Mouse (Mus musculus) kidney, embryonic 15.5 days (tissue): ENCODE measurements around the gene Leprot. TPM values are rescaled to one million over a fixed set of nuclear protein-coding genes. Genes with fewer than 3 reads are reported as not detected.

ENCODE experiments used
- ATAC-seq: fragments of 200-750 bp; cut with Nextera tagmentation; replicated peaks from 2 replicates; pipeline ENCODE4 v1.8.0; 2017; ENCODE audit warnings: moderate TSS enrichment; ENCODE audit not compliant: low FRiP score
- H3K27ac ChIP-seq: fragments of 300-500 bp; sonication (generic); 2 replicates; pipeline ENCODE4 v1.5.1; 2015; ENCODE audit warnings: mild to moderate bottlenecking, inconsistent platforms
- H3K27me3 ChIP-seq: fragments of 300-500 bp; sonication (generic); 2 replicates; pipeline ENCODE4 v1.6.1; 2015; ENCODE audit warnings: inconsistent platforms
- H3K36me3 ChIP-seq: fragments of 300-500 bp; sonication (generic); 2 replicates; pipeline ENCODE4 v1.6.1; 2015; ENCODE audit warnings: inconsistent platforms
- H3K4me1 ChIP-seq: fragments of 300-500 bp; sonication (generic); 2 replicates; pipeline ENCODE4 v1.6.1; 2015; ENCODE audit warnings: inconsistent platforms
- H3K4me2 ChIP-seq: fragments of 300-500 bp; sonication (generic); 2 replicates; pipeline ENCODE4 v1.6.1; 2015; ENCODE audit warnings: moderate library complexity, mild to moderate bottlenecking, inconsistent platforms
- H3K4me3 ChIP-seq: fragments of 300-500 bp; sonication (generic); replicated peaks from 2 replicates; pipeline ENCODE4 v1.5.1; 2015; ENCODE audit warnings: mild to moderate bottlenecking, inconsistent platforms
- H3K9ac ChIP-seq: fragments of 300-500 bp; sonication (generic); 2 replicates; pipeline ENCODE4 v1.6.1; 2015; ENCODE audit warnings: mild to moderate bottlenecking, inconsistent platforms
- H3K9me3 ChIP-seq: fragments of 300-500 bp; sonication (generic); replicated peaks from 2 replicates; pipeline ENCODE4 v1.6.1; 2016; ENCODE audit warnings: inconsistent platforms
- WGBS: fragments of 180-500 bp; shearing (Covaris S2); methylation state at CpG from one replicate; pipeline ENCODE4 v1.1.7; 2015; ENCODE audit warnings: mixed read lengths; 5-methylcytosine and 5-hydroxymethylcytosine counted together
- polyA plus RNA-seq: library from polyadenylated mRNA; unstranded; fragments of >200 nt; fragmentation: Nextera tagmentation; extraction: Ambion mirVana; gene quantifications from 2 replicates; pipeline ENCODE4 v1.2.1, GENCODE M21; 2015

The Leprot gene
- polyA plus RNA-seq, 1 experiment from 2014 or later = 88.3 TPM

DNA sequence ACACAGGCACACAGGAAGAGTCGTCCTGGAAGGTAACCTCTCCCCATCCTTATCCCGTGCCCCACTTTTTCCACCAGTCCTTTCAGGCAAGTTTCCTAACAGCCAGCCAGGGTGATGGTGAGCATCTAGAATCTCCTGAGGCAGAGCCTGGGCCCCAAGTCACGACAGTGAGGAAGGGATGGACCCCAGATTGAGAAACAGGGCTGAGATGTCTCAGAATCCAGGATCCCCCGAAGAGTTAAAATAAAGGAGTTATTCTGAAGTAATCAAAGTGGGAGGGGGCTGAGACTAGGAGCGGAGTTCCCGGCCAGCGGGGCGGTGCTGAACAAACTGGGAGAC, 692 bp upstream of the Leprot start:
- H3K4me1 ChIP-seq = peaks cover 18% of the 10 kb centered on the region
- no peaks in the 10 kb centered on the region for H3K36me3 ChIP-seq
- peak; percentile 5; the same call in 1 of the 2 replicates for ATAC-seq
- H3K9ac ChIP-seq = peak overlapping the region; percentile 64
- WGBS = under 1% methylated on average over 8 of the region's 8 CpGs
- no peaks in the 10 kb centered on the region for H3K9me3 ChIP-seq
- no peaks in the 10 kb centered on the region for H3K27me3 ChIP-seq
- H3K4me2 ChIP-seq = peak overlapping the region; percentile 75
- peak overlapping the region; percentile 70 for H3K4me3 ChIP-seq
- peak overlapping the region; percentile 97 for H3K27ac ChIP-seq

DNA sequence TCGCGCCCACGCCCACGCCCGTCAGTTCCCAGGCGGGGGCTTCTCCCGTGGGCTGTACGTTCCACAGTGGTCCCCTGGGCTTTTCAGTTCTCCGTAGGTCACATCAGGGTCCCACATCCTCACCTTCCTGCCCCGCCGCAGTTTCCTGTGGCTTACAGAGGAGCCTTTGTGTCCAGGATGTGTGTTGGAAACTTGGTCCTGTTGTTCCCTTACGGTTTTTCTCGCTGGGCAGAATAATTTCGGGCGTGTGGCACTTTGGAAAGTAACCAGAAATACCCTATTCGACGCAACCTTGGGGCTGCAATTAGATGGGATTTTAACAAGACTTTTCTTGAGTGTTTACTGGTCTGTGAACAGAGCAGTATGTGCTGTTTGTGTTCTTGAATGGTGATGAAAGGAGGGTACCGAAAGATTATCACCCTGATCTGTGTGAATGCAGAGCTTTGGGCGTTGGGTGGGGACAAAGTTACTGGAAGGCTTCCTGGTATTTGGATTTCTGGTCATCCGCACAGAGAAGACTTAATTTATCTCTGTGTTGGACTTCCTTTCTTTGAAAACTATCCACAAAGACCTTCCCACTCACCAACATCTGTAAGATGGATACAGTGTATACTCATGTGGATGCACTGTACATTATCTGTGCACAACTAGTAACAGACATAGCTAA, 591 bp downstream of the Leprot start:
- H3K4me3 ChIP-seq = peak overlapping the region; percentile 70
- WGBS = under 1% methylated on average over 20 of the region's 20 CpGs
- H3K4me2 ChIP-seq = peak overlapping the region; percentile 59
- ATAC-seq = no peak; the same call in 1 of the 2 replicates
- peak overlapping the region; percentile 97 for H3K27ac ChIP-seq
- H3K27me3 ChIP-seq = no peaks in the 10 kb centered on the region
- no peaks in the 10 kb centered on the region for H3K36me3 ChIP-seq
- peak overlapping the region; percentile 89 for H3K9ac ChIP-seq
- no peaks in the 10 kb centered on the region for H3K9me3 ChIP-seq
- H3K4me1 ChIP-seq = peaks cover 18% of the 10 kb centered on the region

DNA sequence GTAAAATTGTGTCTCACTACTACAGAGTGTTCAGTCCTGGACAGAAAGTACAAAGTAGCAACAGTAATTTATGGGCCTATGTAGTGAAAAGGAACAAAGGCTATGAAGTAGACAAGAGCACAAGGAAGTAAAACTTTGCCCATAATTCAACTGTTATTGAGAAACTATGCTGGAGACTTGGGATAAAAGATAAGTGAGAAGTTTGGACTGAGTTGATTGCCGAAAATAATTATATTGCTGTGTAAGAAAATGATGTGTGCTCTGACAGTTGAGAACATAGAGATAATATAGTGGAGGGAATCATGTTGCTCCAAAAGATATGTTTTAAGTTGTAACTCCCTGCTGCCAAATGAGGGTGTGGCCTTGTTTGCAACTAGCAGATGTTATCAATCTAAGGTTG, 1.2 kb downstream of the Leprot start:
- Histone ChIP-seq H3K4me2 (peak overlapping the region; percentile 59), H3K9ac (no peak overlapping the region; the same call in 1 of the 2 replicates), H3K27ac (peak overlapping the region; percentile 97; the same call in 1 of the 2 replicates), H3K9me3 (no peaks in the 10 kb centered on the region), H3K27me3 (no peaks in the 10 kb centered on the region), H3K36me3 (no peaks in the 10 kb centered on the region), H3K4me3 (peak overlapping the region; percentile 70), H3K4me1 (peaks cover 18% of the 10 kb centered on the region)
- no peak for ATAC-seq
- WGBS = 40% methylated on average over 1 of the region's 1 CpGs

DNA sequence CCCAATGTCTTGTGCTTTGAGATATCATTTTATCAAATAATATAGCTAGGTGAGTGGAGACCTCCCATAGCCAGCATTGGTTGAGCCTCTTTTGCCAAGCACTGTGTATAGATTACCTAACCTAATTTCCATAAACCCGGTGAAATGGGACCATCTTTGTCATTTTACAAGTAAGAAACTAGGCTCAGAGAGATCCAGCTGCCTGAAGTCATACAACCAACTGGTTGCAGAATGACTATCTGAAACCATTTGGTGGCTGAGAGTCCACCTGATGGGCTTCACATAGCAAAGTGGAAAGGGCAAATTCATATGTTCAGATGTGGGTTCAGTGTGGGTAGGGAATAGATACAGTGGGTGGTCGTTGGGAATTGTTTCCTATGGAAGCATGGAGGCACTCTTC, 3.4 kb downstream of the Leprot start:
- Histone ChIP-seq H3K4me3 (no peak overlapping the region), H3K36me3 (peaks cover 8% of the 10 kb centered on the region; the same call in 1 of the 2 replicates), H3K27ac (no peak overlapping the region), H3K9me3 (no peaks in the 10 kb centered on the region), H3K4me2 (no peak overlapping the region), H3K4me1 (peaks cover 18% of the 10 kb centered on the region), H3K9ac (no peak overlapping the region), H3K27me3 (no peaks in the 10 kb centered on the region)
- ATAC-seq = no peak
- 90% methylated on average over 2 of the region's 2 CpGs for WGBS

DNA sequence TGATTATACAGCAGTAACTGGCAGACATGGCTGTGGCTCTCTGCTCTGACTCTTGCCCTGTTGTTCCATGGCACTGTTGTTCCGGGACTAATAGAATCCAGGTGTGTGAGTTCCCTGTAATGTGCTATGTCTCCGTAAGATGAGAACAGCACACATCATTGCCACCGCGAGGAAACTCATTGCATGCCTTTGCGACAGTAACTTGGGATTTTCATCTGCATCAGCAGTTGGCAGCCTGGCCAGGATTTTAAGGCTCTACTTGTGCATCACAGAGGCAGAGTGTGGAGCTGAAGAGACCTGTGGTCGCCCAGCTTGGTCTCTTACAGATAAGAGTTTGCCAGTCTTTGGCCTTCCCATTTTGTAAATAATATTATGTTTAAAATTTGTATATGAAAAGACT, 6.7 kb downstream of the Leprot start:
- ATAC-seq = no peak
- no peak overlapping the region for H3K4me2 ChIP-seq
- H3K9ac ChIP-seq = no peak overlapping the region
- no peak overlapping the region for H3K4me3 ChIP-seq
- WGBS = 72% methylated on average over 6 of the region's 6 CpGs
- H3K27me3 ChIP-seq = no peaks in the 10 kb centered on the region
- H3K9me3 ChIP-seq = no peaks in the 10 kb centered on the region
- H3K36me3 ChIP-seq = peaks cover 32% of the 10 kb centered on the region
- no peak overlapping the region for H3K27ac ChIP-seq
- peaks cover 4% of the 10 kb centered on the region; the same call in 1 of the 2 replicates for H3K4me1 ChIP-seq

DNA sequence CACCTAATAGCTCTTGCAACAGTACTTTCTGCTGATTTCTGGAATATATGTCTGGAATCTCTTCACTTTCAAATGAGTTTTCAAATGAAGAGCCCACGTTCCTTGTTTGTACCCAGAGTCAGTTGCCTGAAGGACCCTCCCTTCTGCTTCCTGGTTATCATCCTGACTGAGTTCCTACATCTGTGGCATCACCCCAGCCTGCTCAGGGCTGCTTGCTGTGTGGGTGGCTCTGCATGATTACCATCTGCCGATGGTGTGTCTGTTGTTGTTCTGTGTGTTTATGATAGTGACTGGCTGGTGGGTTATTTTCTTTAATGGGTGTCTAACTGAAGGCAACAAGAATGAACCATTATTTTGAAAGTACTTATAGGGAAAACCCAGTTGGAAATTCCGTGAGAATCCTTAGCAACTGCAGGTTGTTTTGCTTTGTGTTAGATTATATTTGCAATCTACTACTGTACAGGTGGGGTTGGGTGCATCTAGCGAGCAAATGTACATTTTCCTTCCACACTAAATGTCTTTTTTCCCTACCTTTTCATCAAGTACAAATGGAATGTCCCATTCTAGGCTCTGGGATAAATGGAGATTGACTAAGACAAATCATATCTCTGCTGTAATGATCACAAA, 7.4 kb downstream of the Leprot start:
- no peak overlapping the region for H3K9ac ChIP-seq
- no peak overlapping the region for H3K27ac ChIP-seq
- H3K27me3 ChIP-seq = no peaks in the 10 kb centered on the region
- peaks cover 38% of the 10 kb centered on the region for H3K36me3 ChIP-seq
- H3K4me2 ChIP-seq = no peak overlapping the region
- H3K4me3 ChIP-seq = no peak overlapping the region
- 86% methylated on average over 4 of the region's 4 CpGs for WGBS
- ATAC-seq = 0 out of 2 replicates have a peak, but pooled peaks have one; percentile 62
- H3K9me3 ChIP-seq = no peaks in the 10 kb centered on the region
- no peaks in the 10 kb centered on the region for H3K4me1 ChIP-seq

DNA sequence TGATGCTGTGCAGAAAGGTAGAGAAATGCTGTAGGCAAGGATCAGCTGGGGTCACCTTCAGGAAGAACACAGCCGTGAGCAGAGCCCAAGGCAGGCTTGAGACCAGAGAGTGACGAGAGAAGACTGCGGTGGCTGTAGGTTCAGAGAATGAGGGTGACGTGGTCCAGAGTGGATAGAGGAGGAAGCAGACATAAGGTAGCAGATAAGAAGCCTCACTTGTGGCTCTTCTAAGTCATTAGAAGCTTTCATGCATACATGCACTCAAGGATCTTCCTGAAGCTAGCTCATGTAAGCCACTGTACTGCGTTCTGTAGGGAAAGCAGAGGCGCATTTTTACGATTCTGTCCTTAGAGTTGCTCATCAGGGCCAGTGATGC, 7.9 kb downstream of the Leprot start:
- H3K9ac ChIP-seq = no peak overlapping the region
- no peaks in the 10 kb centered on the region for H3K4me1 ChIP-seq
- H3K36me3 ChIP-seq = peaks cover 41% of the 10 kb centered on the region
- no peaks in the 10 kb centered on the region for H3K9me3 ChIP-seq
- ATAC-seq = peak; percentile 58; the same call in 1 of the 2 replicates
- no peak overlapping the region for H3K27ac ChIP-seq
- WGBS = 85% methylated on average over 7 of the region's 7 CpGs
- H3K4me3 ChIP-seq = no peak overlapping the region
- H3K4me2 ChIP-seq = no peak overlapping the region
- H3K27me3 ChIP-seq = no peaks in the 10 kb centered on the region

DNA sequence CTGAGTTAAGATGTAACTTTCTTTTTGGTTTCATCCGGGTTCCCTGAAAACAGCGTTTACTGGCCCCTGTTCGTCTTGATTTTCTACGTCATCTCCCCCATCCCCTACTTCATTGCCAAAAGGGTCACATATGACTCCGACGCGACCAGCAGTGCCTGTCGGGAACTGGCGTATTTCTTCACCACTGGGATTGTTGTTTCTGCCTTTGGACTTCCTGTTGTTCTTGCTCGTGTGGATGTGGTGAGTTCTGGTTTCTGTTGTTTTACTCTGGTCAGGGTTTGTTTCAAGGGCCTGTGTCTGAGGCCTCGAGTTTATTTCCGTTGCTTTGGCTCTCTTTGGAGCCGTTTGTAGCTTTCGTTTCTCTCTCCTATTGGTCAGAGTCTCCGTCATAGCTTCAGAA, 8.5 kb downstream of the Leprot start:
- Histone ChIP-seq H3K36me3 (peaks cover 46% of the 10 kb centered on the region), H3K4me1 (no peaks in the 10 kb centered on the region), H3K9me3 (no peaks in the 10 kb centered on the region), H3K4me3 (no peak overlapping the region), H3K27ac (no peak overlapping the region), H3K4me2 (no peak overlapping the region), H3K27me3 (no peaks in the 10 kb centered on the region), H3K9ac (no peak overlapping the region)
- WGBS = 69% methylated on average over 15 of the region's 15 CpGs
- ATAC-seq = no peak

DNA sequence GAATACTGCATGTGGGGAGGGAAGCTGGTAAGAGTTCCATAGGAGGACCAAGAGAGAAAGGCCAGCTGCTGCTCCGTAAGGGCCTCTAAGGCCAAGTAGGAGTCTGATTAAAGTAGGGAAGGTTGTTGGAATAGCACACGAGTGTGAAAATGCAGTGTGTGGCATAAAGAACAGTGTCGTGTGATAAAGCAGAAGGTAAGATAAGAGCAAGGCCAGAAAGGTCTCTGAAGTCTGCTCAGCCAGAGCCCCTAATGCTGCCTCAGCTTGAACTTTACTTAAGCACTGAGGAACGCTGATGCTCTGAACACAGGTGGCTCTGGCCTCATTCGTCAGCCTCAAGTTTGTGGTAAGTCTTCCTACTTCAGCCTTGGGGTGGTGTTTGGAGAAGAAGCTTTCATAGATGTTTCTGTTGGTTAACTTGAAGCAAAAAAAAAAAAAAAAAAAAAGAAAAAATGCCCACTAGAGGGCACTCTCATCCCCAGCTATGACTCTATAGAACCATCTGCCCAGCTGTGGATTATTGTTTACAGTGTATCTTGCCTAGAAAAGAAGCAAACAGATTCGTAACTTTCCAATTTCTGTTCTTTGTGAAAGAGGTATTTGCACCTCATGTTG, 9.5 kb downstream of the Leprot start:
- peaks cover 56% of the 10 kb centered on the region for H3K36me3 ChIP-seq

DNA sequence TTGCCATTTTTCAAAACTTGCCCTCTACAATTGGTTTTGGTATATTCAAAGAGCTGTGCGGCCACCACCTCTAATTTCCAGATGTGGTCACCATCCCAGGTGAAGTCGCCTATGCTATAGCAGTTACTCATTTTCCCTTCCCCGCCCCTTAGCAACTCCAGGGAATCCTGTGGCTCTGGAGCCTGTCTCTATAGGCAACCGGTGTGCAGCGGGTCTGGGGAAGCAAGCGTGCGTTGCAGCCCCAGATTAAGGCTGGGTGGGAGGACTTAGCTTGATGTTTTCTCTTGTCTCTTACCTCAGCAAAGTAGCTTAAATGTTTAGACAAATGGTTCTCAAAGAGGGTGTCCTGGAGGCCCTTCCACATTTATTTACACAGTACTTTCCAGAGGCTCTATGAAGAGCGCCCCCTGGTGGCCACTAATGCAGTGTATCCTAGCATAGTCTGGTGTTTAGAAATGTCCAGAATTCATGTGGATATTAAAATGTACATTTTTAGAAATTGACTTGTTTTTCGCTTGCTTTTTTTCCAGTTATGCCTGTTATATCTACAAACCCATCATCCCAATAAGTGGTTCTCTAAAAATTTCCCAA, 16.7 kb downstream of the Leprot start:
- ATAC-seq = no peak
- H3K9ac ChIP-seq = no peak overlapping the region
- no peaks in the 10 kb centered on the region; the same call in 1 of the 2 replicates for H3K9me3 ChIP-seq
- no peaks in the 10 kb centered on the region for H3K27me3 ChIP-seq
- H3K4me2 ChIP-seq = no peak overlapping the region
- H3K4me1 ChIP-seq = no peaks in the 10 kb centered on the region
- no peak overlapping the region for H3K4me3 ChIP-seq
- peaks cover 46% of the 10 kb centered on the region for H3K36me3 ChIP-seq
- WGBS = 75% methylated on average over 9 of the region's 9 CpGs
- no peak overlapping the region for H3K27ac ChIP-seq

More for the DNA sequence above, 9.5 kb downstream of the Leprot start:
- H3K27ac ChIP-seq = no peak overlapping the region
- no peak overlapping the region for H3K9ac ChIP-seq
- no peaks in the 10 kb centered on the region for H3K27me3 ChIP-seq
- WGBS = 50% methylated on average over 6 of the region's 6 CpGs
- H3K4me1 ChIP-seq = no peaks in the 10 kb centered on the region
- ATAC-seq = no peak
- H3K4me2 ChIP-seq = no peak overlapping the region
- no peak overlapping the region for H3K4me3 ChIP-seq
- no peaks in the 10 kb centered on the region for H3K9me3 ChIP-seq

DNA sequence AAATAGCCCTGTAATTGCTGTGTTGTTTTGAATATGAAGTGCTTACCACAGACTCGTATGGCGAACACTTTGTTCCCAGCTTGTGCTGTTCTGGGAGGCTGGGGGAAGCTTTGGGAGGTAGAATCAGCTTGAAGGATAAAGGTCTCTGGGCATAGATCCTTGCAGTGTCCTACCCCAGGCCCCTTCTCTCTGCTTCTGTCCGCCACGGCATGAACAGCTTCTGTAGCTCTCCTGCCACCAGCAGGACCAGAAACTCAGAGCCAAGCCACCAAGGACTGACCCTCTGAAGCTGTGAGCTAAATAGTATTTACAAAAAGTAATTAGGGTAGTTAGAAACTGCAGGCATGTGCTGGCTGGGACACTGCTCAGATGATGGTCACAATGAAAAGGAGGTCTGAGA, 17.2 kb downstream of the Leprot start:
- 97% methylated on average over 4 of the region's 4 CpGs for WGBS
- H3K9ac ChIP-seq = no peak overlapping the region
- no peaks in the 10 kb centered on the region; the same call in 1 of the 2 replicates for H3K9me3 ChIP-seq

DNA sequence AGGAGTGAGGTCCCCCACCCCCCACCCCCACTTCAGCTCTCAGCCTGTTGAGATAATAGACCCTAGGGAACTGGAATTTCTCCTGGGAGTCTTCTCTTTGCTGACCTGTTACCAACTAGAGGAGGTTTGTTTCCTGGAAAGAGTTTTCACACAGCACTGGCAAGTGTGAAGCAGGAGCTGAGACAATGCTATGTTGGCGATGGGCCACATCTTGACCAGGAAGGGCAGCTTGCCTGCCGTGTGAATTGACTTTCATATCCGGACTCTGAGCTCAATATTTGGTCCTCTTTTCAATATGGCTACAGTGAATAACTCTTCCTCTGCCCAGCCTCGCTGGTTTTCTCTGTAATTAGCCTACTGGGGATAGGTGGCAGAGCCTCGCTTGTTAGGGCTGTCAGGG, 21.6 kb downstream of the Leprot start:
- H3K9me3 ChIP-seq = no peaks in the 10 kb centered on the region; the same call in 1 of the 2 replicates
- WGBS = 68% methylated on average over 5 of the region's 5 CpGs

More for the DNA sequence above, 17.2 kb downstream of the Leprot start:
- no peaks in the 10 kb centered on the region for H3K4me1 ChIP-seq
- H3K27me3 ChIP-seq = no peaks in the 10 kb centered on the region
- H3K27ac ChIP-seq = no peak overlapping the region
- no peak for ATAC-seq
- peaks cover 41% of the 10 kb centered on the region for H3K36me3 ChIP-seq
- H3K4me3 ChIP-seq = no peak overlapping the region
- H3K4me2 ChIP-seq = no peak overlapping the region

More for the DNA sequence above, 21.6 kb downstream of the Leprot start:
- no peak for ATAC-seq
- no peak overlapping the region for H3K27ac ChIP-seq
- H3K4me3 ChIP-seq = no peak overlapping the region
- no peak overlapping the region for H3K9ac ChIP-seq
- H3K4me2 ChIP-seq = no peak overlapping the region
- no peaks in the 10 kb centered on the region for H3K4me1 ChIP-seq
- H3K27me3 ChIP-seq = no peaks in the 10 kb centered on the region
- 0 out of 2 replicates have a peak, but pooled peaks cover under 1% of the 10 kb centered on the region for H3K36me3 ChIP-seq
